Comparison of ENCODE assay signal across 13 mouse cellular contexts in genomic region chr4:55047266-55047665, GRCm38 (mm10).
"Had no signal": no experiment of that assay in that cellular context is flagged by ENCODE, and none has a peak within 500 bp of the region (broad histone marks: within the 10 kb centered on the region; RNA-seq: fewer than 3 reads in every experiment).

No protein-coding gene starts in this region.

- H3K27me3 ChIP-seq: kidney, embryonic 15.5 days; limb, embryonic 15.5 days; midbrain, embryonic 13.5 days; neural tube, embryonic 15.5 days had no signal

- H3K4me1 ChIP-seq: limb, embryonic 15.5 days had no signal

- DNase-seq: kidney, adult 2 months; kidney, postnatal 14 days; right cerebral cortex, adult 18-20 months; thymus, adult 2 months; thymus, postnatal 25 days had no signal

- H3K4me2 ChIP-seq: kidney, embryonic 15.5 days; limb, embryonic 15.5 days; midbrain, embryonic 13.5 days; neural tube, embryonic 15.5 days had no signal

- ATAC-seq: intestine, embryonic 16.5 days; midbrain, embryonic 13.5 days had no signal

- H3K27ac ChIP-seq: kidney, embryonic 15.5 days; left cerebral cortex, adult 2 months; limb, embryonic 15.5 days; liver, embryonic 14.5 days; neural tube, embryonic 15.5 days had no signal

- H3K9me3 ChIP-seq: kidney, embryonic 15.5 days; limb, embryonic 15.5 days; midbrain, embryonic 13.5 days; neural tube, embryonic 15.5 days had no signal

- H3K4me3 ChIP-seq: kidney, embryonic 15.5 days; left cerebral cortex, adult 2 months; limb, embryonic 15.5 days; midbrain, embryonic 13.5 days; myocyte; neural tube, embryonic 15.5 days had no signal

- H3K9ac ChIP-seq: kidney, embryonic 15.5 days; limb, embryonic 15.5 days; liver, embryonic 14.5 days; midbrain, embryonic 13.5 days; neural tube, embryonic 15.5 days had no signal
